Mouse (Mus musculus) limb, embryonic 12.5 days (tissue): ENCODE measurements around the gene Nsmce4a. TPM values are rescaled to one million over a fixed set of nuclear protein-coding genes. Genes with fewer than 3 reads are reported as not detected.
"Not testable (repeated sequence)": the region's sequence is repeated elsewhere in the genome, so short reads cannot be mapped to it uniquely, and the experiment has no call there.

Experiments used
- ATAC-seq: fragments of 200-750 bp; cut with Nextera tagmentation; 2 replicates; pipeline ENCODE4 v1.8.0; 2017; ENCODE audit warnings: low read depth, moderate TSS enrichment; ENCODE audit not compliant: insufficient number of reproducible peaks, insufficient read depth, low FRiP score, low TSS enrichment
- H3K27ac ChIP-seq: fragments of 300-500 bp; sonication (generic); 2 replicates; pipeline ENCODE4 v1.5.1; 2016; ENCODE audit warnings: mild to moderate bottlenecking, moderate library complexity
- H3K27me3 ChIP-seq: fragments of 300-500 bp; sonication (generic); 2 replicates; pipeline ENCODE4 v1.6.1; 2016; ENCODE audit warnings: mild to moderate bottlenecking, moderate library complexity
- H3K36me3 ChIP-seq: fragments of 300-500 bp; sonication (generic); 2 replicates; pipeline ENCODE4 v1.6.1; 2016; ENCODE audit warnings: mild to moderate bottlenecking, moderate library complexity
- H3K4me1 ChIP-seq: fragments of 300-500 bp; sonication (generic); replicated peaks from 2 replicates; pipeline ENCODE4 v1.6.1; 2016
- H3K4me2 ChIP-seq: fragments of 300-500 bp; sonication (generic); 2 replicates; pipeline ENCODE4 v1.6.1; 2016; ENCODE audit warnings: mild to moderate bottlenecking, moderate library complexity
- H3K4me3 ChIP-seq: fragments of 300-500 bp; sonication (generic); replicated peaks from 2 replicates; pipeline ENCODE4 v1.5.1; 2016; ENCODE audit warnings: mild to moderate bottlenecking
- H3K9ac ChIP-seq: fragments of 300-500 bp; sonication (generic); replicated peaks from 2 replicates; pipeline ENCODE4 v1.6.1; 2016; ENCODE audit warnings: mild to moderate bottlenecking, moderate library complexity
- H3K9me3 ChIP-seq: fragments of 300-500 bp; sonication (generic); 2 replicates; pipeline ENCODE4 v1.6.1; 2016; ENCODE audit warnings: mild to moderate bottlenecking, moderate library complexity
- WGBS: fragments of 180-500 bp; shearing (Covaris S2); methylation state at CpG from one replicate; pipeline ENCODE4 v1.1.7; 2016; 5-methylcytosine and 5-hydroxymethylcytosine counted together
- polyA plus RNA-seq: library from polyadenylated mRNA; unstranded; fragments of >200 nt; fragmentation: Nextera tagmentation; extraction: Ambion mirVana; gene quantifications from 2 replicates; pipeline ENCODE4 v1.2.1, GENCODE M21; 2016

The Nsmce4a gene
- polyA plus RNA-seq, 1 experiment from 2014 or later: 213 TPM

- Histone ChIP-seq H3K4me1 (0 out of 2 replicates have a peak, but pooled peaks cover 2% of the 10 kb centered on the region), H3K4me2 (no peak overlapping the region), H3K27me3 (peaks cover 24% of the 10 kb centered on the region), H3K4me3 (no peak overlapping the region), H3K36me3 (no peaks in the 10 kb centered on the region), H3K9me3 (no peaks in the 10 kb centered on the region), H3K9ac (no peak overlapping the region), H3K27ac (no peak overlapping the region)
- ATAC-seq: no peak
- 86% methylated on average over 3 of the region's 3 CpGs for WGBS
Measured at GRCm38 (mm10) chr7:130600074-130600473, 27.2 kb upstream of the Nsmce4a start.

GRCm38 (mm10) chr7:130597546-130597945 is 24.6 kb upstream of the Nsmce4a start:
- no peak overlapping the region for H3K4me3 ChIP-seq
- 73% methylated on average over 6 of the region's 6 CpGs for WGBS
- no peaks in the 10 kb centered on the region for H3K4me1 ChIP-seq
- no peaks in the 10 kb centered on the region for H3K9me3 ChIP-seq
- no peak overlapping the region for H3K9ac ChIP-seq
- ATAC-seq: no peak
- no peak overlapping the region for H3K27ac ChIP-seq
- no peak overlapping the region for H3K4me2 ChIP-seq
- no peaks in the 10 kb centered on the region for H3K36me3 ChIP-seq
- H3K27me3 ChIP-seq: peaks cover 16% of the 10 kb centered on the region

- not testable (repeated sequence) for H3K9me3 ChIP-seq, H3K9ac ChIP-seq, H3K36me3 ChIP-seq, H3K4me2 ChIP-seq, H3K4me1 ChIP-seq, H3K27ac ChIP-seq, H3K4me3 ChIP-seq, ATAC-seq
- peaks cover 16% of the 10 kb centered on the region for H3K27me3 ChIP-seq
- WGBS: 49% methylated on average over 9 of the region's 19 CpGs
Measured at GRCm38 (mm10) chr7:130596079-130596855, 23.3 kb upstream of the Nsmce4a start.

- H3K27me3 ChIP-seq: peaks cover 12% of the 10 kb centered on the region
- ATAC-seq: 0 out of 2 replicates have a peak, but pooled peaks have one; percentile 20
Measured at GRCm38 (mm10) chr7:130593375-130594239, 20.7 kb upstream of the Nsmce4a start.

GRCm38 (mm10) chr7:130592975-130593374 is 20.1 kb upstream of the Nsmce4a start:
- H3K27me3 ChIP-seq, H3K9me3 ChIP-seq, H3K27ac ChIP-seq, H3K4me3 ChIP-seq, H3K4me1 ChIP-seq, H3K36me3 ChIP-seq, H3K9ac ChIP-seq, H3K4me2 ChIP-seq: not testable (repeated sequence)
- peak; percentile 22; the same call in 1 of the 2 replicates for ATAC-seq
- no CpG with 5 or more reads among the region's 11 CpGs for WGBS

More at GRCm38 (mm10) chr7:130593375-130594239, 20.7 kb upstream of the Nsmce4a start:
- not testable (repeated sequence) for H3K4me1 ChIP-seq, H3K36me3 ChIP-seq, H3K9ac ChIP-seq, H3K4me3 ChIP-seq, H3K9me3 ChIP-seq, H3K4me2 ChIP-seq, H3K27ac ChIP-seq
- 63% methylated on average over 8 of the region's 11 CpGs for WGBS

- no peaks in the 10 kb centered on the region; the same call in 1 of the 2 replicates for H3K4me1 ChIP-seq
- no peak overlapping the region for H3K9ac ChIP-seq
- WGBS: 77% methylated on average over 8 of the region's 8 CpGs
- H3K9me3 ChIP-seq: no peaks in the 10 kb centered on the region
- no peak overlapping the region for H3K27ac ChIP-seq
- ATAC-seq: no peak
- H3K27me3 ChIP-seq: no peaks in the 10 kb centered on the region
- no peak overlapping the region for H3K4me3 ChIP-seq
- no peak overlapping the region for H3K4me2 ChIP-seq
- H3K36me3 ChIP-seq: no peaks in the 10 kb centered on the region
Measured at GRCm38 (mm10) chr7:130590845-130591437, 18.0 kb upstream of the Nsmce4a start.

GRCm38 (mm10) chr7:130590081-130590828 is 17.3 kb upstream of the Nsmce4a start:
- WGBS: 66% methylated on average over 13 of the region's 13 CpGs
- H3K4me3 ChIP-seq: no peak overlapping the region
- H3K27me3 ChIP-seq: no peaks in the 10 kb centered on the region
- no peak overlapping the region for H3K27ac ChIP-seq
- H3K9ac ChIP-seq: no peak overlapping the region
- H3K9me3 ChIP-seq: no peaks in the 10 kb centered on the region
- no peak overlapping the region for H3K4me2 ChIP-seq
- H3K4me1 ChIP-seq: no peaks in the 10 kb centered on the region; the same call in 1 of the 2 replicates
- no peaks in the 10 kb centered on the region for H3K36me3 ChIP-seq
- no peak for ATAC-seq

- H3K4me1 ChIP-seq: no peaks in the 10 kb centered on the region; the same call in 1 of the 2 replicates
- 80% methylated on average over 2 of the region's 2 CpGs for WGBS
- no peak overlapping the region for H3K4me3 ChIP-seq
- H3K9ac ChIP-seq: no peak overlapping the region
- ATAC-seq: no peak
- no peak overlapping the region for H3K27ac ChIP-seq
- no peaks in the 10 kb centered on the region for H3K9me3 ChIP-seq
- H3K27me3 ChIP-seq: no peaks in the 10 kb centered on the region
- H3K4me2 ChIP-seq: no peak overlapping the region
- no peaks in the 10 kb centered on the region for H3K36me3 ChIP-seq
Measured at GRCm38 (mm10) chr7:130586521-130587072, 13.7 kb upstream of the Nsmce4a start.

GRCm38 (mm10) chr7:130578607-130579006 is 5.7 kb upstream of the Nsmce4a start:
- no peak for ATAC-seq
- Histone ChIP-seq H3K27ac (no peak overlapping the region), H3K9ac (no peak overlapping the region), H3K4me3 (no peak overlapping the region), H3K9me3 (no peaks in the 10 kb centered on the region), H3K27me3 (no peaks in the 10 kb centered on the region), H3K36me3 (no peaks in the 10 kb centered on the region), H3K4me2 (no peak overlapping the region), H3K4me1 (peaks cover 19% of the 10 kb centered on the region)
- 85% methylated on average over 5 of the region's 5 CpGs for WGBS

- H3K4me3 ChIP-seq: no peak overlapping the region
- H3K4me1 ChIP-seq: peaks cover 21% of the 10 kb centered on the region
- no peak overlapping the region for H3K4me2 ChIP-seq
- peak overlapping the region; percentile 31; the same call in 1 of the 2 replicates for H3K27ac ChIP-seq
- H3K9ac ChIP-seq: no peak overlapping the region
- H3K9me3 ChIP-seq: no peaks in the 10 kb centered on the region
- ATAC-seq: no peak
- WGBS: 86% methylated on average over 2 of the region's 2 CpGs
- H3K27me3 ChIP-seq: no peaks in the 10 kb centered on the region
- H3K36me3 ChIP-seq: no peaks in the 10 kb centered on the region
Measured at GRCm38 (mm10) chr7:130578066-130578465, 5.1 kb upstream of the Nsmce4a start.
